Mouse (Mus musculus): ENCODE data around the gene E2f2.

E2f2 gene

DNA sequence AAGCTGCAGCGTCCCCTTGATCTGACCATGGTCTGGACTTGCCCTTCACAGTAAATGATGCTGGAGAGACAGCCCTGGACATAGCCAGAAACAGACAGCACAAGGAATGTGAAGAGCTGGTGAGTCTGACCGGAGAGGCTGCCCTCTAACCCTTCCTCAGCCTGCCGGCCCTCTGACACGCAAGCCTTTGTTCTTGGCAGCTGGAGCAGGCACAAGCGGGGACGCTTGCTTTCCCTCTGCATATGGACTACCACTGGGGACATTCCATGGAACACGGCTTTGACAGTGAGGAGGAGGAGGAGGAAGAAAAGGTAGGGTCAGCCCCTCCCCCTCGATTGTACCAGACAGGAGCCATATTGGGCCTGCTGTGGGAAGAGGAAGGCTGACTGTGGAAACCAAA lies 68.8 kb downstream of the E2f2 start:
- no peak for DNase-seq (ENCODE audit: low spot score)

DNA sequence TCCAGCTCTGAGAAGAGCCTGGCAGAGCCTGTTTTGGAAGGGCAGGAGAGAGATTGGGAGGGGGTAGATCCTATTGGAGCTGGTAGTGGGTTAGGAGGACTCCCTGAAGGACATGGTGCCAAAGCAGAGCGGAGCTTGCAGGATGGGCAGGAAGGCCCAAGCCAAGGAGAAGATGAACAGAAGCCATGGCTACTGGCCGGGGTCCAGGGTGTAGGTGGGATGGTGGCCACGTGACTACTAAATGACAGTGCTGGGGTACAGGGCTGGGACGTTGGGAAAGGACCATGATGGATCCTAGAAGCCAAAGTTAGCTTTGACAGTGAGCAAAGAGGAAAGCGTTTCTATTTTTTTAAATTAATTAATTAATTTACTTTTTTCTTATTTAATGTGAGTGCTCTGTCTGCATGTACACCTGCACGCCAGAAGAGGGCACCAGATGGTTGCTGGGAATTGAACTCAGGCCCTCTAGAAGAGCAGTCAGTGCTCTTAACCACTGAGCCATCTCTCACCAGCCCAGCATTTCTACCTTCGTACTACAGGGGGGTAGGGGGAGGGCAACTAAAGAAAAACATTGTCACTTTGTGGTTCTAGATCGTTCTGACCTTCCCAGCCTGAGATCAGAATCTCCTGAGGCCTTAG lies 70.0 kb downstream of the E2f2 start:
- peak; percentile 32 for DNase-seq (ENCODE audit: low spot score)

DNA sequence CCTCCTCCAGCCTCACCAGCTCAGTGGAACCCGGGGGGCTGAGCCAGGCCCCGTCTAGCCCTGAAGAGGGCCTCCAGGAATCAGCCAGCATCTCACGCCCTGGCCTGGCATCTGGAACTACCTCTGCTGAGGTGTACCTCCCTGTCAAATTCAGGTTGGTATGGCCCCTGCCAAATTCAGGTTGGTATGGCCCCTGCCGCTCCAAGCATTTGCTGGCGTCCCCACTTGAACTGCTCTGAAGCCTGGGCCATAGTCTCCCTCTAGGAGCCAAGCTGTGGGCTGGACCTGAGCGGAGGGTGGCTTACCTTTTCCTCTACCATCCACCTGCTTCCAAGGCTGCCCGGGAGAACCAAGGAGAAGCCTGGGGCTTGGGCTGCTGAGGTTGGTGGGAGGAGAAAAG lies 70.5 kb downstream of the E2f2 start:
- DNase-seq (ENCODE audit: low spot score), result no peak

DNA sequence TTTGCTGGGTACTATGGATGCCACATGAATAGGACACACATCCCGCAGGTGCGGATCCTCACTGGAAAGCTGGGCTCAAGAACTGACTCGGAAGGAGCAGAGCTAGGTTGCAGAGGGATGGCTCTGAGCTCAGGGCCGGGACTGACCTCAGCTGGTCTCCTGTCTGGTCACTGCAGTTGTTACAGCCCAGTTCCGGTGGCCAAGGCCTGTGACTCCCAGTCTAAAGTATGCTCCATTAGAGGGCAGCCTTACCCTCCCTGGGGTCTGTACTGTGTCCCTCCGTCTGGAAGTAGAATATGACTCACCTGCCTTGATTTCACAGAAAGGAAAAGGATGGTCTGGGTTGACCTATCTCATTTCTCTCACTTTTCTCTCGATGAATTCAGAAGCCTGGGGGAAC lies 72.0 kb downstream of the E2f2 start:
- no peak for DNase-seq (ENCODE audit: low spot score)

Measured in adipocyte (in vitro differentiated cells).